Mouse (Mus musculus) right cerebral cortex, postnatal 14 days (tissue): ENCODE measurements around the gene Olfr657.

Experiments used
- DNase-seq: peaks from one replicate; pipeline ENCODE4 v3.0.0; 2022

The Olfr657 gene

DNA sequence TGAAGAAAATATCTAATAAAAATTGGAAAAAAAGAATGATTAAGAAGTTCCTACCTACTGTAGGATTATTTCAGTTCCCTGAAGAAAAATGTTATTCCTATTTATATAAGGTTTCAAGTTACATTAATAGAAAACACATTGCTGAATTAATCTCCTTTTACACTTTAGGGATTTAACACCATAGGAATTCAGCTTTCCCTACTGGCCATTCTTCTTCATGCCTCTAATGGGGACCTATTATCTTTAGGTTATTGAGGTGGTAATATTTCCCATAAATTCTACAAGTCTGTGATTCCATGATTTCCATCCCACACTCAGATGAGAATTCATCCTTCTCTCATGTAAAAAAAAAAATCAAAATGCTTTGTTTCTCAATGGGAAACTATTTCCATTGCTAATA is at the start of gene Olfr657:
TSS of gene Olfr657 (plus strand) at position 301 of the 400 bp plus-strand sequence.
- no peak for DNase-seq

GRCm38 (mm10) chr7:104577014-104577413 is 47.6 kb upstream of the Olfr657 start, which contains the start of gene Olfr653:
TSS of gene Olfr653 (plus strand) at chr7:104577314.
- no peak for DNase-seq

DNA sequence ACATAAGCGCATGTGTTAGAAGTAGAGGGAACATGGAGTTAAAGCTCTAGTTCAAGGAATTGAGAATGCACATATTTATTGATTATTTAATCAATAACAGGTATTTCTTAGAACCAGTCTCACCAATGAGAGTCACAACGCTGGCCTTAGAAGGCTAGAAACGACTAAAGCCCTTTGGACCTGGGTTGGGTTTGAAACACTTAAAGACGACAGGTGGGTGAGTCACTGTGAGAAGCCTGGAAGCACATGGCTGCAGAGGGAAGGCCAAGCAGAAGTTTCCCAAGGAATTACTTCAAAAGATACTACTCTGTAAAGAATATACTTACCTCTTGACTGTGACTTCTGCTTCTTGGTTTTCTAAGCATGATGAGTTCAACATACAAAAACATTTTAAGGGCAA is 43.7 kb upstream of the Olfr657 start:
- no peak for DNase-seq

- DNase-seq = no peak
These were observed 43.2 kb upstream of the Olfr657 start for GRCm38 (mm10) chr7:104581429-104581828.

GRCm38 (mm10) chr7:104586725-104587124 is 37.9 kb upstream of the Olfr657 start, which contains the start of gene Olfr654:
TSS of gene Olfr654 (plus strand) at chr7:104587025.
- no peak for DNase-seq

DNA sequence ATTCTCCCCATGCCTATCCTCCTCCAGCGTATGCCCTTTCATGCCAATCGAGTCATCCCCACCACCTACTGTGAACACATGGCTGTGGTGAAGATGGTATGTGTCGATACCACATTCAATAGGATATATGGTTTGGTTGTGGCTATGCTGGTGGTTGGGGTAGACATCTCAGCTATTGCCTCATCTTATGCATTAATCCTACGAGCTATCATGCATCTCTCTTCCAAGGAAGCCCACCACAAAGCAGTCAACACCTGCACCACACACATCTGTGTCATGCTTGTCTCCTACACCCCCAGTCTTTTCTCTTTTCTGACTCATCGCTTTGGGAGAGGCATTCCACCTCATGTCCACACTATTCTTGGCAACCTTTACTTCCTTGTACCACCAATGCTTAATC is 36.3 kb upstream of the Olfr657 start:
- no peak for DNase-seq

DNA sequence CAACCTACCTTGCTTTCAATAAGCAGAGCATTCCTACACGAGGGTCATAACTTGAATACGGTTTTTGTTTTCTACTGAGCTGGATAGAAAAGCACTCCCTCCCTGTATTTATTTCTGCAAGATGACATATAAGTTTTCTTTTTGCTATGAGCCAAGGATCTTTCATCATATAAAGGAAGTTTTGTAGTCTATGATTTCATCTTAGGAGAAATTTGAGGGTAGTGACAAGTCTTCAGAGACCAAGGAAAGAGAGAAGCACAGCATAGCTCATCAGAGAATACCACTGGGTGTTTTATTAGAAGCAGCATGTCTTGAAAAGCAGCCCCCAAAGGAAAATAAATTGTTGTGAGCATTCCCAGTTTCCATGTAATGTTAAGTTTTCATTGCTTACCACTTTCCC is 22.9 kb upstream of the Olfr657 start, which contains the start of gene Olfr655:
TSS of gene Olfr655 (minus strand) at position 101 of the 400 bp plus-strand sequence.
- DNase-seq = no peak

DNA sequence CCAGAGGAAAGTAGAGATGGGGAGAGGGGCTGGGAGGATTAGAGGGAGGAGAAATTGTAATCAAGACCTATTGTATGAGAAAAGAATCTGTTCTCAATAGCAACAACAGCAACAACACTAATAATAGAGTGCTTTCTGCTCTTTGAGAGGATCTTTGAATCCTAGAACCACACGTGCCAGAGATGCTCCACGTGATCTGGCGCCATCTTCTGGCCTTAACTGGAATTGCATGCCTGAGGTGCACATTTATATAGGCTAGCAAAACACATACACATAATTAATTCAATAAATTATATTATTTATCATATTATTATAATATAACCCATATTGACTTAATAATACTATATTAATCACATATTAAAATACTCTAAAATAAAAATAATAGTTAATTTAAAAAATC is 21.4 kb upstream of the Olfr657 start:
- no peak for DNase-seq

DNA sequence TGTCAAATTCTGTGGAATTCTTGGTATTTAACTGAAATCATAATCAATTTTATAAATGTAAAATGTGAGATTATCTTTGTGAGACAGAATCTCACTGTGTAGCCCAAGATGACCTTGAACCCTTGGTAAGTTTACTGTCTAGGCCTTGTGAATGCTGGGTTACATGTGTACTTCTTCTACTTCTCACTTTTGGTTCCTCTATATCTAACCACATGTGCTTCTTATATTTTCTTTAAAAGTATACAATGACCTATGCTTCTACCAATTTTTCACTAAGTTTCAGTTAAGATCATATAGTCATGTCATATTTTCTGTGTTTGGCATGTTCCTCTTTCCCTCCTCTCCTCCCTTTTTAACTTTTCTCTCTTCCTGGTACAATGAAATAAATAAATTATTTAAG is 19.9 kb upstream of the Olfr657 start:
- DNase-seq = no peak

- DNase-seq = no peak
These were observed 10.9 kb upstream of the Olfr657 start, which contains the start of gene Olfr656 for GRCm38 (mm10) chr7:104613655-104614054. TSS of gene Olfr656 (plus strand) at chr7:104613955.

DNA sequence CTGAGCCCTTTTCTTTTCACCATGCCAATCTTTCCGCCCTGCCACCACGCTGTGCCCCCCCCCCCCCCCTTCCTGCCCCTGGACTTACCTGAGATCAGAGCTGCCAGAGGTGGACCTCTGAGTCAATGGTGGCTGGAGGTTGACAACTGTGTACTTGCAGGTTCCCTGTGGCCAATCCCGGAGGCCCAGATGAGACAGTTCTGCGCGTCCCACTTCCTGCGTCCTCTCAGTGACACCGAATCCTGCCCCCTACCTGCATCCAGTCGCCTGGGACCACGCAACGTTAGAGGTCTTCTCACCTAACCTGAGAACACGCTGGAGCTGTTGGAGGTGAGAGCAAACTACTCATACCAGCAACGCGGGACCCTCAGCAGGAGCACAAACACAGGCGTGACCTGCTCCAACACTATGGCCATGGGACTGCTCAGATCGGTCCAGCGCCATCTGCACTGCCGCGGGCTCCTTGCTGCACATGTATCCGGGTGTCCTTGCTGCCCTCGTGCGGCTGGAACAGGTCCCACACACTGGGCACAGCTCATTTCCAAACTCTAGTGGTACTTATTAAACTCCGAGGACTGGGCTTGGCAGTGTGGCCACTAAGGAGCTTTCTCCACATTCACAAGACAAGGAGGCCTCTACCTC is 22.4 kb downstream of the Olfr657 start, which contains the start of gene Olfr658:
TSS of gene Olfr658 (minus strand) at position 465 of the 642 bp plus-strand sequence.
- DNase-seq = peak; percentile 21

DNA sequence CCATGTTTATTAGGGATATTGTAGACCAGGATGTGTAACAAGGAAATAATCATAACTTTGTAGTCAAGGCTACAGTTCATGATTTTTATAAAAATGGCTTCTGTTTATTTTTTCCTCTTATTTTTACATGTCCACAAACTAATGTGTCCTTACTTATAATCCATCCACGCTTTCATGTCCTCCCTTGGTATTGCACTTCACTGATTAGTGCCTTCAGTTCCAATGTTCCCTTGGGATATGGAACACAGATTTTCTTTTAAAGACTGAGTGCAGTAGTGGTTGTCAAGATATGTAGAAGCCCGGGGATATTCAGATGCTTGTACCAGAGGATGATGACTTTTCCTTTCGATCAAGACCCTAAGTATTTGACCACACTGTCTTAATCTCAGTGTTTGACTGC is 41.9 kb downstream of the Olfr657 start, which contains the start of gene Olfr659:
TSS of gene Olfr659 (plus strand) at position 301 of the 400 bp plus-strand sequence.
- DNase-seq = no peak

- DNase-seq = no peak
These were observed 61.6 kb downstream of the Olfr657 start, which contains the start of gene Olfr661 for GRCm38 (mm10) chr7:104686201-104686600. TSS of gene Olfr661 (plus strand) at chr7:104686501.
